Mouse (Mus musculus) midbrain, embryonic 16.5 days (tissue): Measurements from ENCODE around the gene Cyp4f39. TPM values are rescaled to one million over a fixed set of nuclear protein-coding genes. Genes with fewer than 3 reads are reported as not detected.
"Not testable (repeated sequence)": the region's sequence is repeated elsewhere in the genome, so short reads cannot be mapped to it uniquely, and the experiment has no call there.

Source experiments
- ATAC-seq: fragments of 200-750 bp; cut with Nextera tagmentation; 2 replicates; pipeline ENCODE4 v1.8.0; 2017; ENCODE audit warnings: moderate TSS enrichment
- H3K27ac ChIP-seq: fragments of 300-500 bp; sonication (generic); 2 replicates; pipeline ENCODE4 v1.5.1; 2014; ENCODE audit warnings: mild to moderate bottlenecking, low read length, mixed read lengths
- H3K27me3 ChIP-seq: fragments of 300-500 bp; sonication (generic); 2 replicates; pipeline ENCODE4 v1.6.1; 2014; ENCODE audit warnings: low read depth, low read length, mixed read lengths; ENCODE audit not compliant: control insufficient read depth, insufficient read depth
- H3K36me3 ChIP-seq: fragments of 300-500 bp; sonication (generic); 2 replicates; pipeline ENCODE4 v1.6.1; 2014; ENCODE audit warnings: mild to moderate bottlenecking, low read length, moderate library complexity, mixed read lengths; ENCODE audit not compliant: control insufficient read depth, insufficient read depth
- H3K4me1 ChIP-seq: fragments of 300-500 bp; sonication (generic); 2 replicates; pipeline ENCODE4 v1.6.1; 2014; ENCODE audit warnings: mild to moderate bottlenecking, low read length, mixed read lengths; ENCODE audit not compliant: control insufficient read depth, insufficient read depth
- H3K4me2 ChIP-seq: fragments of 300-500 bp; sonication (generic); 2 replicates; pipeline ENCODE4 v1.6.1; 2014; ENCODE audit warnings: mild to moderate bottlenecking, low read length, mixed read lengths
- H3K4me3 ChIP-seq: fragments of 300-500 bp; sonication (generic); 2 replicates; pipeline ENCODE4 v1.5.1; 2014; ENCODE audit warnings: low read depth, mild to moderate bottlenecking, low read length, moderate library complexity, mixed read lengths
- H3K9ac ChIP-seq: fragments of 300-500 bp; sonication (generic); 2 replicates; pipeline ENCODE4 v1.6.1; 2014; ENCODE audit warnings: low read depth, low read length, mixed read lengths
- H3K9me3 ChIP-seq: fragments of 300-500 bp; sonication (generic); replicated peaks from 2 replicates; pipeline ENCODE4 v1.6.1; 2014; ENCODE audit warnings: mild to moderate bottlenecking, low read length, mixed read lengths; ENCODE audit not compliant: control insufficient read depth, poor library complexity, severe bottlenecking
- WGBS: fragments of 180-500 bp; shearing (Covaris S2); extraction: QIAGEN DNeasy Blood & Tissue Kit; methylation state at CpG from one replicate; pipeline ENCODE4 v1.1.7; 2014; 5-methylcytosine and 5-hydroxymethylcytosine counted together
- polyA plus RNA-seq: library from polyadenylated mRNA; unstranded; fragments of >200 nt; fragmentation: Nextera tagmentation; extraction: Ambion mirVana; gene quantifications from 2 replicates; pipeline ENCODE4 v1.2.1, GENCODE M21; 2015

The Cyp4f39 gene
- polyA plus RNA-seq, 1 experiment from 2014 or later = 1.2 TPM

- peak within 1 kb of the TSS; percentile 82 for H3K27ac ChIP-seq
- no peaks in the 10 kb centered on the region for H3K27me3 ChIP-seq
- no peaks in the 10 kb centered on the region for H3K9me3 ChIP-seq
- WGBS = under 1% methylated on average over 30 of the region's 30 CpGs
- H3K36me3 ChIP-seq = no peaks in the 10 kb centered on the region
- peaks cover 19% of the 10 kb centered on the region for H3K4me1 ChIP-seq
- peak within 1 kb of the TSS; percentile 62 for H3K9ac ChIP-seq
- ATAC-seq = peak; percentile 90
- peak within 1 kb of the TSS; percentile 48 for H3K4me3 ChIP-seq
- peak within 1 kb of the TSS; percentile 88 for H3K4me2 ChIP-seq
Measured at GRCm38 (mm10) chr17:32505851-32506728, 53.6 kb downstream of the Cyp4f39 start, which contains the start of gene Cyp4f17. Gene Cyp4f17 (plus strand): TSS chr17:32506050.

DNA sequence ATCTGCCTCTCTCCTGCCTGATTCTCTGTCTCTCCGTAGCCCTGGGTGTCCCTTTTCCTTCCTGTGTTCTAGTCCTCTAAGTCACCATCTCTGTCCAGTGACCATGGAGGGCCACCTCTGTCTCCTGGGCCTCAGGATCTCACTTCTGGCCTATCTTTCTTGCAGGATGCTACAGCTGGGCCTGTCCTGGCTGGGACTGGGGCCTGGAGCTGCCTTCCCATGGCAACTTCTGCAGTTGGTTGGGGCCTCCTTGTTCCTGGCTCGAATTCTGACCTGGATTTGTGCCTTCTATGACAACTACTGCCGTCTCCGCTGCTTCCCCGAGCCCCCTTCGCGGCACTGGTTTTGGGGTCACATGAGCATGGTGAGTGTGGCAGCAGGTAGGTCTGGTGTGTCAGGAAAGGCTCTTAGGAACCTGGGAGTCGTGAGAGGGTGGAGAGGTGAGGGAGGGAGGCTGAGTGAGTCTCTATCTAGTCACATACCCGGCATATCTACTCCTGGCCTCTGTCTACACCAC lies 54.3 kb downstream of the Cyp4f39 start:
- ATAC-seq = peak; percentile 46
- peak overlapping the region; percentile 48 for H3K4me3 ChIP-seq
- H3K4me1 ChIP-seq = peaks cover 19% of the 10 kb centered on the region
- peak overlapping the region; percentile 82 for H3K27ac ChIP-seq
- peak overlapping the region; percentile 62 for H3K9ac ChIP-seq
- no peaks in the 10 kb centered on the region for H3K9me3 ChIP-seq
- WGBS = 35% methylated on average over 9 of the region's 9 CpGs
- H3K36me3 ChIP-seq = no peaks in the 10 kb centered on the region
- no peaks in the 10 kb centered on the region for H3K27me3 ChIP-seq
- peak overlapping the region; percentile 88 for H3K4me2 ChIP-seq

DNA sequence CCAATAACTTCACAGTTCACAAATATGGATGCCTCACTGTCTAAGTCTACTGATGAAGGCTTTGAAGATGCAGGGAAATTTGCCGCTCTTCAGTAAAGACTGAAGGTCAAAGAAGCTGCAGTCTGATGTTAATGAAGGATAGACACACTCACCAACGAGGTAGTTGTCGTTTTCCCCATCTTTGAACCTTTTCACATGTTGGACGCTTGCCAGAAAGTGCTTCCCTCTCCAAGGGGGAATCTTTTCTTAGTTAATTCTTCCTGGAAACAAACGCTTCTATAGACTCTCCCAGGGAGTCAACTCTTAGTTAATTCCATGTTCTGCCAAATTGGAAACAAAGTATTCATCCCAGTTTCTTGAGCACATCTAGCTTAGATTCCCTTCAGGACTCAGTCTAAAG lies 63.6 kb downstream of the Cyp4f39 start:
- 78% methylated on average over 5 of the region's 5 CpGs for WGBS
- H3K9me3 ChIP-seq = no peaks in the 10 kb centered on the region
- peaks cover 5% of the 10 kb centered on the region; the same call in 1 of the 2 replicates for H3K36me3 ChIP-seq
- no peaks in the 10 kb centered on the region for H3K4me1 ChIP-seq
- no peaks in the 10 kb centered on the region for H3K27me3 ChIP-seq
- ATAC-seq = no peak
- H3K4me2 ChIP-seq = no peak overlapping the region
- no peak overlapping the region for H3K9ac ChIP-seq
- no peak overlapping the region for H3K27ac ChIP-seq
- H3K4me3 ChIP-seq = no peak overlapping the region

DNA sequence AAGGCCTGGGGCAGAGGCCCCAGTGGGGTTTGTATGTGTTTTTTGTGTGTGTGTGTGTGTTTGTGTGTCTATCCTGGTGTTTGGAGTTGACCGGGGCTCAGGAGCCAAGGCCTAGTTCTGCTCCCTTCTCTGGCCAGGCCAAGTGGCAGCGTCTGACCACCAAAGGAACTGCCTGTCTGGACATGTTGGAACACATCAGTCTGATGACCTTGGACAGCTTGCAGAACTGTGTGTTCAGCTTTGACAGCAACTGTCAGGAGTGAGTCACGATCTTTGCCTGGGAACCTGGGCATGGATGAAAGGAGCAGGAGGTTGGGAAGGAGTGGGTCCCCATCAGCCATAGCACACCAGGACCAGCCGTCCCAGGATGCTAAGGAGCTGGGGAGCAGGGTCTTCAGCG lies 69.5 kb downstream of the Cyp4f39 start:
- H3K9ac ChIP-seq = no peak overlapping the region
- no peaks in the 10 kb centered on the region for H3K9me3 ChIP-seq
- no peaks in the 10 kb centered on the region for H3K27me3 ChIP-seq
- H3K4me1 ChIP-seq = no peaks in the 10 kb centered on the region
- no peak overlapping the region for H3K4me2 ChIP-seq
- 93% methylated on average over 5 of the region's 5 CpGs for WGBS
- H3K4me3 ChIP-seq = no peak overlapping the region
- H3K36me3 ChIP-seq = peaks cover 8% of the 10 kb centered on the region; the same call in 1 of the 2 replicates
- H3K27ac ChIP-seq = no peak overlapping the region
- no peak for ATAC-seq

- peaks cover 8% of the 10 kb centered on the region; the same call in 1 of the 2 replicates for H3K36me3 ChIP-seq
- no peaks in the 10 kb centered on the region for H3K27me3 ChIP-seq
- no peak overlapping the region for H3K27ac ChIP-seq
- H3K9ac ChIP-seq = no peak overlapping the region
- H3K4me3 ChIP-seq = no peak overlapping the region
- no peak overlapping the region for H3K4me2 ChIP-seq
- ATAC-seq = no peak
- 90% methylated on average over 4 of the region's 4 CpGs for WGBS
- H3K4me1 ChIP-seq = no peaks in the 10 kb centered on the region
- H3K9me3 ChIP-seq = no peaks in the 10 kb centered on the region
Measured at GRCm38 (mm10) chr17:32522386-32522785, 69.9 kb downstream of the Cyp4f39 start.

DNA sequence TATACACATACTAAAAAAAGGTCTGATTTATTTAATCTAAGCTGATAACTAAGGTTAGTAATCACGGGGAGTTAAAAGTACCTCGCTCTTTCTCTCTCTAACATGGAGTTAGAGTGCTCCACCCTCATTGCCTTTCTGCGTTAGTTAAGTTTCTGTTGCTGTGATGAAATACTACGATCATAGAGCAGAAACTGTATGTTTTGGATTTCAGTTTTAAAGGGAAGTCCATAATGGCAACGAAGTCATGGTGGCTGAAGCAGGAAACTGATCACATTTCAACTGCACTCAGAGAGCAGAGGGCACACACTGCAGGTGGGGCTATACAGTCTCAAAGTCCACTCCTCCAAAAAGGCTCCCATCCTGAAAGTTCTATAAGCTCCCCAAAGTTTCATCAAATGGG lies 70.3 kb downstream of the Cyp4f39 start:
- no peak for ATAC-seq

GRCm38 (mm10) chr17:32523895-32524294 lies 71.4 kb downstream of the Cyp4f39 start:
- ATAC-seq = no peak
- 91% methylated on average over 11 of the region's 11 CpGs for WGBS

More for the DNA sequence above, 70.3 kb downstream of the Cyp4f39 start:
- no peaks in the 10 kb centered on the region for H3K4me1 ChIP-seq
- no peak overlapping the region for H3K27ac ChIP-seq
- no peak overlapping the region for H3K4me3 ChIP-seq
- H3K36me3 ChIP-seq = peaks cover 7% of the 10 kb centered on the region; the same call in 1 of the 2 replicates
- no peak overlapping the region for H3K9ac ChIP-seq
- H3K27me3 ChIP-seq = no peaks in the 10 kb centered on the region
- no peaks in the 10 kb centered on the region for H3K9me3 ChIP-seq
- WGBS = 89% methylated on average over 5 of the region's 5 CpGs
- no peak overlapping the region for H3K4me2 ChIP-seq

DNA sequence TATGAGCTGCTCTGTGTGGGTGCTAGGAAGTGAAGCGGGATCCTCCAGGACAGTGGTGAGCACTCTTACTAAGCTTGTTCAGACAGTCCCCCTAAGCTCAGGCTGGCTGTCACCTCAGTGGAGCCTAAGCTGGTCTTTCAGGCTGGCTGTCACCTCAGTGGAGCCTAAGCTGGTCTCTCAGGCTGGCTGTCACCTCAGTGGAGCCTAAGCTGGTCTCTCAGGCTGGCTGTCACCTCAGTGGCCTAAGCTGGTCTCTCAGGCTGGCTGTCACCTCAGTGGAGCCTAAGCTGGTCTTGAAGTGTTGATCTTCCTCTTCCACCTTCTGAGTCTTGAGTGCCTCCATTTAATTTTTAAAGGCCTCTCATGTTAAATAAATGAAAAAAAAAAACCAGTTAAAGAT lies 73.8 kb downstream of the Cyp4f39 start:
- H3K36me3 ChIP-seq, H3K4me1 ChIP-seq, ATAC-seq, H3K27ac ChIP-seq, H3K4me3 ChIP-seq, H3K4me2 ChIP-seq, H3K9me3 ChIP-seq, H3K9ac ChIP-seq, H3K27me3 ChIP-seq: not testable (repeated sequence)
- 89% methylated on average over 1 of the region's 1 CpGs for WGBS

More at GRCm38 (mm10) chr17:32523895-32524294, 71.4 kb downstream of the Cyp4f39 start:
- no peak overlapping the region for H3K27ac ChIP-seq
- H3K4me2 ChIP-seq = no peak overlapping the region
- no peak overlapping the region for H3K9ac ChIP-seq
- peaks cover 5% of the 10 kb centered on the region; the same call in 1 of the 2 replicates for H3K36me3 ChIP-seq
- H3K4me1 ChIP-seq = no peaks in the 10 kb centered on the region
- H3K27me3 ChIP-seq = no peaks in the 10 kb centered on the region
- H3K9me3 ChIP-seq = no peaks in the 10 kb centered on the region
- no peak overlapping the region for H3K4me3 ChIP-seq

GRCm38 (mm10) chr17:32527748-32528147 lies 75.2 kb downstream of the Cyp4f39 start:
- Histone ChIP-seq H3K36me3 (peaks cover under 1% of the 10 kb centered on the region; the same call in 1 of the 2 replicates), H3K9me3 (no peaks in the 10 kb centered on the region), H3K4me2 (no peak overlapping the region), H3K27me3 (no peaks in the 10 kb centered on the region), H3K9ac (no peak overlapping the region), H3K4me3 (no peak overlapping the region), H3K27ac (no peak overlapping the region), H3K4me1 (no peaks in the 10 kb centered on the region)
- ATAC-seq = no peak
- 89% methylated on average over 11 of the region's 11 CpGs for WGBS
